Mouse (Mus musculus): ENCODE results near the gene Trim9.

DNA sequence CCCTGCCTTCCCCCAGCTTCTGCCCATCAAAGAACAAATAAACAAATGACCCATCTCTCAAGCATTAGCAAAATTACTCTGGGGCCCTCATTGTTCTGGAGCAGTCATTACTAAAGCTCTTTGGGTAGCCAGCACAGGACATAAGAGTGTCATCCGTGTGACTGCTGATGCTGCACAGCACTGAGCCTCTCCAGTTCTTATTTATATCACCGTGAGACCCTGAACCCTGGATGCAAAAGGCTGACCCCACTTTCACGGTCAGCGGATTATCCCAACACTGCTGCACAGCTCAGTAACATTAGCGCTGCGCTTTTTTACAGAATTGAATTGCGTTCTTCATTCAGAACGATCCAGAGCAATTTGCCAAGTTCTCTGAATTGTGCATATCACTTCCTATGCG, 31.3 kb downstream of the Trim9 start:
- TF ChIP-seq CTCF (IDR thresholded peaks at IDR 0.05; ENCODE audit: low read depth) = no peak
- no peak for TF ChIP-seq EP300 (IDR thresholded peaks at IDR 0.05; ENCODE audit: low read depth)
